Mouse (Mus musculus): ENCODE measurements around the gene Ankrd40. TPM values are rescaled to one million over a fixed set of nuclear protein-coding genes. Genes with fewer than 3 reads are reported as not detected.

Ankrd40 gene
- polyA plus RNA-seq, 1 experiment, result 138 TPM

Other genes with a start within 250 kb of the Ankrd40 start
- 44.4 and 45.5 TPM in 2 replicates for gene Tob1, start 116.5 kb upstream of the Ankrd40 start, polyA plus RNA-seq (2012; rRNA removed)
- gene Wfikkn2, start 82.0 kb upstream of the Ankrd40 start, polyA plus RNA-seq (2012; rRNA removed), result 1.2 and 1.3 TPM in 2 replicates
- not detected in 2 replicates for gene Gm21885, start 46.1 kb upstream of the Ankrd40 start, polyA plus RNA-seq (2012; rRNA removed)
- 181 and 209 TPM in 2 replicates for gene Luc7l3, start 6.0 kb upstream of the Ankrd40 start, polyA plus RNA-seq (2012; rRNA removed)
- gene Abcc3, start 65.0 kb downstream of the Ankrd40 start, polyA plus RNA-seq (2012; rRNA removed), result 1.9 and 2.5 TPM in 2 replicates
- 188 and 191 TPM in 2 replicates for gene Cacna1g, start 146.2 kb downstream of the Ankrd40 start, polyA plus RNA-seq (2012; rRNA removed)
- 0.24 and 0.34 TPM in 2 replicates for gene Spata20, start 158.2 kb downstream of the Ankrd40 start, polyA plus RNA-seq (2012; rRNA removed)
- 0.60 and 1.2 TPM in 2 replicates for gene Epn3, start 172.0 kb downstream of the Ankrd40 start, polyA plus RNA-seq (2012; rRNA removed)
- gene Mycbpap, start 193.7 kb downstream of the Ankrd40 start, polyA plus RNA-seq (2012; rRNA removed), result 1.9 and 2.0 TPM in 2 replicates
- gene Rsad1, start 221.3 kb downstream of the Ankrd40 start, polyA plus RNA-seq (2012; rRNA removed), result 11.8 and 12.5 TPM in 2 replicates
- gene Chad, start 237.0 kb downstream of the Ankrd40 start, polyA plus RNA-seq (2012; rRNA removed), result 0.11 and 0.22 TPM in 2 replicates